In the genomic region with DNA sequence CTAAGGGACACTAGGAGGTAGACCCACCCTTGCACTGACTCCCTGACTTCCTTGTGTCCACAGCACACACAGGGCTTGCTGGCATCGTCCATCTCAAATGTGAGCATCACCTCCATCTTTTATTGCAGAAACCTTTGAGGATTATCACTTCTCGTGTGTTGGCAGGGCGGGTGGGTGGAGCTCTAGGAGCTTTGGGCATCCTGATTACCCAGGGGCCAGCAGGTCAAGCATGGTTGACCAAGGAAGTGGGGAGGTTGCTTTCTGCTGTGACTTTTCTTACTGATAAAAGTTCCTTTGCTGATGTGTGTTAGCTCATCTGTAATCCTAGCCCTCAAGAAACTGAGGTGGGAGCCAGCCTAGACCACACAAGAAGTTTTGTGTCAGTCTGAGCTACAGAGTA, we compare ENCODE assay signal across 29 mouse cellular contexts. TPM values are rescaled to one million over a fixed set of nuclear protein-coding genes. Genes with fewer than 3 reads are reported as not detected.
DNase-seq lines count a peak whose midpoint lies in the region; ATAC-seq and TF ChIP-seq lines count a peak whose summit lies in the region.
"Had no signal": no experiment of that assay in that cellular context is flagged by ENCODE, and none has a peak within 500 bp of the region (broad histone marks: within the 10 kb centered on the region; RNA-seq: fewer than 3 reads in every experiment).

No protein-coding gene starts in this region.

- H3K9ac ChIP-seq in forebrain, embryonic 14.5 days (ENCODE audit: low read length), result no peak overlapping the region
- H3K9ac ChIP-seq: embryonic facial prominence, embryonic 13.5 days; embryonic facial prominence, embryonic 15.5 days; forebrain, embryonic 12.5 days; forebrain, embryonic 15.5 days; forebrain, postnatal 0 days had no signal

- no peaks in the 10 kb centered on the region for H3K9me3 ChIP-seq in forebrain, embryonic 14.5 days (replicated peaks; ENCODE audit: control insufficient read depth, low read length)
- H3K9me3 ChIP-seq: embryonic facial prominence, embryonic 13.5 days; embryonic facial prominence, embryonic 15.5 days; forebrain, embryonic 10.5 days; forebrain, embryonic 12.5 days; forebrain, embryonic 15.5 days; G1E had no signal

- no peak for ATAC-seq in forebrain, embryonic 14.5 days
- ATAC-seq: activated CD4-positive, CD25-positive, alpha-beta regulatory T cell, adult 4 months; CD4-positive, CD25-positive, alpha-beta regulatory T cell, adult 4 months; forebrain, embryonic 15.5 days; forebrain, postnatal 0 days had no signal

- 51% methylated on average over 3 of the region's 3 CpGs for whole genome bisulfite sequencing in spleen, adult 2 months
- WGBS in bone marrow, adult 2 months, result 67% methylated on average over 3 of the region's 3 CpGs
- 91% methylated on average over 3 of the region's 3 CpGs for WGBS in forebrain, embryonic 14.5 days

- intact Hi-C loops in heart, postnatal 10 days (cut with DNase I), result no loop called here

- no peak overlapping the region for H3K4me2 ChIP-seq in forebrain, embryonic 14.5 days (ENCODE audit: low read length)
- H3K4me2 ChIP-seq: embryonic facial prominence, embryonic 13.5 days; embryonic facial prominence, embryonic 15.5 days; forebrain, embryonic 12.5 days; forebrain, embryonic 15.5 days had no signal

- H3K27me3 ChIP-seq in spleen, adult 2 months (ENCODE audit: control insufficient read depth, insufficient read depth, low read length), result no peaks in the 10 kb centered on the region
- H3K27me3 ChIP-seq in splenic B cell, adult 2 months (ENCODE audit: control insufficient read depth, insufficient read depth, low read length, poor library complexity, severe bottlenecking), result no peaks in the 10 kb centered on the region
- no peaks in the 10 kb centered on the region for H3K27me3 ChIP-seq in forebrain, embryonic 14.5 days (replicated peaks; ENCODE audit: control insufficient read depth, insufficient read depth, low read length)
- H3K27me3 ChIP-seq: CH12.LX; embryonic facial prominence, embryonic 13.5 days; embryonic facial prominence, embryonic 15.5 days; forebrain, embryonic 12.5 days; forebrain, embryonic 15.5 days had no signal

- peaks cover 9% of the 10 kb centered on the region; the same call in 1 of the 2 replicates for H3K4me1 ChIP-seq in spleen, adult 2 months (ENCODE audit: control insufficient read depth, insufficient read depth, insufficient read length)
- H3K4me1 ChIP-seq in bone marrow, adult 2 months (ENCODE audit: control insufficient read depth, insufficient read depth, low read length), result peaks cover 2% of the 10 kb centered on the region
- no peaks in the 10 kb centered on the region for H3K4me1 ChIP-seq in forebrain, embryonic 14.5 days (ENCODE audit: control insufficient read depth, insufficient read depth, low read length)
- H3K4me1 ChIP-seq: embryonic facial prominence, embryonic 13.5 days; embryonic facial prominence, embryonic 15.5 days; forebrain, embryonic 15.5 days had no signal

- peak in 1 of 2 experiments; percentile 56 for DNase-seq in spleen, adult 2 months (ENCODE audit: low read depth in 1 of 2, low spot score in 2 of 2)
- no peak for DNase-seq in spleen, adult 12 weeks (ENCODE audit: low spot score)
- DNase-seq in A20 (ENCODE audit: low read depth, low spot score), result peak; percentile 37
- peak; percentile 59 for DNase-seq in splenic B cell, adult 2 months (ENCODE audit: low read depth, low spot score)
- DNase-seq in forebrain, embryonic 14.5 days (ENCODE audit: low spot score), result no peak
- no peak for DNase-seq in heart, postnatal 10 days
- DNase-seq: adrenal gland, adult 8-10 months; adrenal gland, postnatal 14 days; adrenal gland, postnatal 36 days; cerebellum, adult 11 months; cerebellum, adult 18-20 months; cerebellum, adult 8-10 months; cerebellum, adult 9-11 months; cerebellum, postnatal 14 days; cerebellum, postnatal 36 days; embryo, embryonic 11 days; forebrain, postnatal 0 days had no signal

- TF ChIP-seq CTCF in spleen, adult 2 months (IDR thresholded peaks at IDR 0.05; ENCODE audit: extremely low read depth, insufficient read depth, insufficient read length, insufficient replicate concordance), result no peak
- TF ChIP-seq CTCF in bone marrow, adult 2 months (IDR thresholded peaks at IDR 0.05; ENCODE audit: control insufficient read depth, insufficient read depth, low read length), result no peak

- TF ChIP-seq POLR2A in spleen, adult 2 months (IDR thresholded peaks at IDR 0.05; ENCODE audit: low read depth, low read length), result no peak
- TF ChIP-seq POLR2A in bone marrow, adult 2 months (IDR thresholded peaks at IDR 0.05; ENCODE audit: borderline replicate concordance, control insufficient read depth, low read depth, low read length), result no peak

- H3K36me3 ChIP-seq in spleen, adult 2 months (ENCODE audit: control insufficient read depth, insufficient read depth, low read length), result peaks cover 32% of the 10 kb centered on the region
- H3K36me3 ChIP-seq in splenic B cell, adult 2 months (ENCODE audit: control insufficient read depth, insufficient read depth, low read length, poor library complexity, severe bottlenecking), result peaks cover 19% of the 10 kb centered on the region
- H3K36me3 ChIP-seq in forebrain, embryonic 14.5 days (ENCODE audit: control insufficient read depth, insufficient read depth, low read length), result peaks cover 14% of the 10 kb centered on the region

- H3K4me3 ChIP-seq in spleen, adult 2 months (ENCODE audit: extremely low read depth, insufficient read depth, insufficient read length), result no peak overlapping the region
- no peak overlapping the region for H3K4me3 ChIP-seq in bone marrow, adult 2 months (replicated peaks; ENCODE audit: control insufficient read depth, low read depth, low read length)
- no peak overlapping the region for H3K4me3 ChIP-seq in forebrain, embryonic 14.5 days (ENCODE audit: low read depth, low read length)
- H3K4me3 ChIP-seq: embryonic facial prominence, embryonic 13.5 days; embryonic facial prominence, embryonic 15.5 days; erythroblast, embryonic 14.5 days; forebrain, embryonic 10.5 days; forebrain, embryonic 12.5 days; forebrain, embryonic 15.5 days had no signal

- peak overlapping the region; percentile 28 for H3K27ac ChIP-seq in spleen, adult 2 months (ENCODE audit: insufficient read depth, low read length)
- H3K27ac ChIP-seq in bone marrow, adult 2 months (ENCODE audit: control insufficient read depth, insufficient read depth, low read depth, low read length, poor library complexity), result 0 out of 2 replicates have a peak overlapping the region, but pooled peaks have one; percentile 4
- no peak overlapping the region for H3K27ac ChIP-seq in forebrain, embryonic 14.5 days (ENCODE audit: low read depth, low read length)
- H3K27ac ChIP-seq: embryonic facial prominence, embryonic 13.5 days; embryonic facial prominence, embryonic 15.5 days; forebrain, embryonic 10.5 days; forebrain, embryonic 12.5 days; forebrain, embryonic 15.5 days had no signal

RNA-seq across cellular contexts. Expression of a gene that starts 29.5 kb away (rescaled TPM):
- 233 and 234 TPM in 2 replicates for polyA plus RNA-seq in spleen, adult 2 months (2012; rRNA removed)
- polyA plus RNA-seq in bone marrow, adult 2 months (2011; ENCODE audit: insufficient read depth, insufficient read length, low replicate concordance, missing spikeins), result 37.1 and 52.3 TPM in 2 replicates
- polyA plus RNA-seq in forebrain, embryonic 14.5 days (2014; fragmentation: Nextera tagmentation; extraction: Ambion mirVana), result 94.0 and 94.2 TPM in 2 replicates
- 10 to 100 TPM; 28.3 to 29.6 TPM for total RNA-seq in heart, postnatal 10 days (2021)

RNA-seq across cellular contexts. Expression of a gene that starts 29.7 kb away (rescaled TPM):
- 0.37 and 0.60 TPM in 2 replicates for polyA plus RNA-seq in spleen, adult 2 months (2012; rRNA removed)
- polyA plus RNA-seq in bone marrow, adult 2 months (2011; ENCODE audit: insufficient read depth, insufficient read length, low replicate concordance, missing spikeins), result 6.5 TPM in 1 of 2 replicates, not detected in the other
- 49.6 and 63.9 TPM in 2 replicates for polyA plus RNA-seq in forebrain, embryonic 14.5 days (2014; fragmentation: Nextera tagmentation; extraction: Ambion mirVana)
- 1 to 10 TPM in 1 of 2 experiments, under 1 TPM in 1; 0.60 to 1.1 TPM for total RNA-seq in heart, postnatal 10 days (2021)
- total RNA-seq: common myeloid progenitor, adult 5-6 weeks had no signal
- polyA plus RNA-seq: activated CD4-positive, CD25-positive, alpha-beta regulatory T cell, adult 4 months; G1E had no signal

RNA-seq across cellular contexts. Expression of a gene that starts 49.7 kb away (rescaled TPM):
- polyA plus RNA-seq in spleen, adult 2 months (2012; rRNA removed), result 88.6 and 125 TPM in 2 replicates
- polyA plus RNA-seq in bone marrow, adult 2 months (2011; ENCODE audit: insufficient read depth, insufficient read length, low replicate concordance, missing spikeins), result 42.4 and 68.1 TPM in 2 replicates
- polyA plus RNA-seq in forebrain, embryonic 14.5 days (2014; fragmentation: Nextera tagmentation; extraction: Ambion mirVana), result 23.4 and 28.1 TPM in 2 replicates
- total RNA-seq in heart, postnatal 10 days (2021), result 100 to 1,000 TPM; 103 to 106 TPM

RNA-seq across cellular contexts. Expression of a gene that starts 55.4 kb away (rescaled TPM):
- 187 and 218 TPM in 2 replicates for polyA plus RNA-seq in spleen, adult 2 months (2012; rRNA removed)
- polyA plus RNA-seq in bone marrow, adult 2 months (2011; ENCODE audit: insufficient read depth, insufficient read length, low replicate concordance, missing spikeins), result 37.2 and 95.8 TPM in 2 replicates
- polyA plus RNA-seq in forebrain, embryonic 14.5 days (2014; fragmentation: Nextera tagmentation; extraction: Ambion mirVana), result 0.17 and 0.33 TPM in 2 replicates
- 1 to 10 TPM; 1.4 to 1.6 TPM for total RNA-seq in heart, postnatal 10 days (2021)

Comparison
In these comparisons a context has a peak if more than half of its experiments do, and no peak if none do; other contexts are left out.
1. DNase-seq: peak in A20 (single experiment) and splenic B cell, adult 2 months (single experiment); none in spleen, adult 12 weeks (single experiment), forebrain, embryonic 14.5 days (single experiment) and heart, postnatal 10 days (0 of 2).